Mouse (Mus musculus) limb, embryonic 10.5 days (tissue): ENCODE measurements around the gene Rcor2. TPM values are rescaled to one million over a fixed set of nuclear protein-coding genes. Genes with fewer than 3 reads are reported as not detected.
A peak's percentile ranks its signal among the peaks of the same experiment; 100 is the strongest.

Experiments
- DNase-seq: peaks from one replicate; pipeline ENCODE4 v3.0.0-alpha.2; 2017; ENCODE audit warnings: low spot score
- H3K27ac ChIP-seq: fragments of 300-500 bp; sonication (generic); 2 replicates; pipeline ENCODE4 v1.5.1; 2016; ENCODE audit warnings: mild to moderate bottlenecking
- H3K27me3 ChIP-seq: fragments of 300-500 bp; sonication (generic); 2 replicates; pipeline ENCODE4 v1.6.1; 2016; ENCODE audit warnings: low read depth, mild to moderate bottlenecking; ENCODE audit not compliant: poor library complexity, severe bottlenecking
- H3K36me3 ChIP-seq: fragments of 300-500 bp; sonication (generic); 2 replicates; pipeline ENCODE4 v1.6.1; 2016; ENCODE audit warnings: mild to moderate bottlenecking, moderate library complexity
- H3K4me1 ChIP-seq: fragments of 300-500 bp; sonication (generic); 2 replicates; pipeline ENCODE4 v1.6.1; 2016
- H3K4me3 ChIP-seq: fragments of 300-500 bp; sonication (generic); 2 replicates; pipeline ENCODE4 v1.5.1; 2016; ENCODE audit warnings: mild to moderate bottlenecking, moderate library complexity
- H3K9me3 ChIP-seq: fragments of 300-500 bp; sonication (generic); replicated peaks from 2 replicates; pipeline ENCODE4 v1.6.1; 2016; ENCODE audit warnings: mild to moderate bottlenecking
- WGBS: fragments of 180-500 bp; shearing (Covaris S2); methylation state at CpG from one replicate; pipeline ENCODE4 v1.1.7; 2016; 5-methylcytosine and 5-hydroxymethylcytosine counted together
- polyA plus RNA-seq: library from polyadenylated mRNA; unstranded; fragments of >200 nt; fragmentation: Nextera tagmentation; extraction: Ambion mirVana; gene quantifications from 2 replicates; pipeline ENCODE4 v1.2.1, GENCODE M21; 2016

Rcor2 gene
- polyA plus RNA-seq = 54.9 and 63.1 TPM in 2 replicates

DNA sequence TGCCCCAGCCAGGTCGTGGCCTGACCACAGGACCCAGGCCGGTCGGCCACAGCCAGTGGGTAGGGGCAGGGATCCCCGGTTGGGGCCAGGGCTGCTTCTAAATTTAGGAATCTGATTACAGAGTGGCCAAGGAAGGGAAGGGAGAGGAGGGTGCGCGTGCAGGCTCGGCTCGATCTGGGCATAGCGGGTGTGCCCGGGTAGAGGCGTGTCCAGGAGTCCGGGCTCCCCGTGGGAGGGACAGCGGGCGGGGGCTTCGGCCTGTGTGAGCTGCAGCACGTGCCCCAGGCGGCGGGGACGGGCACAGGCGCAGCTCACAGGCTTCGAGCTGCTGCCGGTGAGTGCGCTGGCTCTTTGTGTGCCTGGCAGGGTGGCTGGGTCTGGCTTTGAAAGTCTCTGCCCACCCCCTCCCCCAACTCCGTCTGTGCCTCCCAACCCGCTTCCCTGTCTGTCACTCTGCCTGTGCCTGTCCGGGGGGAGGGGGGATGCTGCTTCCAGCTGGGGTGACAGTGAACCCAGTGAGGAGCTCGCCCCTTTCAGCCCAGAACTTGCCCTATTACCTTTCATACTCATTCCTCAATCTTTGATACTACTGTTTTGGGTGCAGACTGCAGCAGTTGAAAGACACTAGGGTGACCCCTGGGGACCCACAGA lies at the start of gene Rcor2:
Gene Rcor2, plus strand, starts transcription at position 235 of the 651 bp plus-strand sequence.
- peaks cover 27% of the 10 kb centered on the region for H3K36me3 ChIP-seq
- DNase-seq = peak; percentile 86
- H3K4me3 ChIP-seq = peak within 1 kb of the TSS; percentile 76
- H3K27me3 ChIP-seq = no peaks in the 10 kb centered on the region
- under 1% methylated on average over 28 of the region's 28 CpGs for WGBS
- H3K9me3 ChIP-seq = no peaks in the 10 kb centered on the region
- peak within 1 kb of the TSS; percentile 99 for H3K27ac ChIP-seq
- peaks cover 62% of the 10 kb centered on the region for H3K4me1 ChIP-seq

DNA sequence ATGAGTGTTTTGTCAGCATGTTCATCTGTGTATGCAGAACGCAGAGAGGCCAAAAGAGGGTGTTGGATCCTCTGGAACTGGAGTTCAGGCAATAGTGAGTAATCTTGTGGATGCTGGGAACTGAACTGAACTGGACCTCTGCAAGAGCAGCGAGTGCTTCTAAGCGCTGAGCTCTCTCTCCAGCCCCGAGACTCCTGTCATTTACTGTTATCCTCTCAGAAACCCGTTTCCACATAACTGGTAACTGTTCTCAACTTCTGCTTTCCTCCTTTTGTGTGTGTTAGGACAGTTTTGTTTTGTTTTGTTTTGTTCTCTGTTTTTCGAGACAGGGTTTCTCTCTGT lies 49.2 kb upstream of the Rcor2 start:
- no peak for DNase-seq
- Histone ChIP-seq H3K27ac (peak overlapping the region; percentile 92; the same call in 1 of the 2 replicates), H3K9me3 (no peaks in the 10 kb centered on the region), H3K27me3 (no peaks in the 10 kb centered on the region), H3K36me3 (peaks cover 44% of the 10 kb centered on the region), H3K4me1 (peaks cover 26% of the 10 kb centered on the region), H3K4me3 (peak overlapping the region; percentile 93)
- 15% methylated on average over 6 of the region's 6 CpGs for WGBS

DNA sequence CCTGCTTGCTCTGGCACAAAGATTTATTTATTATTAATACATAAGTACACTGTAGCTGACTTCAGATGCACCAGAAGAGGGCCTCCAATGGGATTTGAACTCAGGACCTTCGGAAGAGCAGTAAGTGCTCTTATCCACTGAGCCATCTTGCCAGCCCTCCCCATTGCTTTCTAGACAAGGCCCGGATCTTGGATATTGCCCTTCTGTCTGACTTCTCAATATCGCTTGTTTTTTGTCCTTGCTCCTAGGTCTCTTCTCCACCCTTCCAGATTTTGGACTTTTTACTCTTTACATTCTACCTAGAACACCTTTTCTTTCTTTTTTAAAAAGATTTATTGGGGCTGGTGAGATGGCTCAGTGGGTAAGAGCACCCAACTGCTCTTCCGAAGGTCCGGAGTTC lies 48.4 kb upstream of the Rcor2 start:
- H3K36me3 ChIP-seq = peaks cover 35% of the 10 kb centered on the region
- H3K27ac ChIP-seq = no peak overlapping the region
- peaks cover 26% of the 10 kb centered on the region for H3K4me1 ChIP-seq
- DNase-seq = no peak
- 95% methylated on average over 5 of the region's 5 CpGs for WGBS
- H3K4me3 ChIP-seq = no peak overlapping the region
- no peaks in the 10 kb centered on the region for H3K27me3 ChIP-seq
- no peaks in the 10 kb centered on the region for H3K9me3 ChIP-seq

- no peak for DNase-seq
- 91% methylated on average over 6 of the region's 6 CpGs for WGBS
- no peaks in the 10 kb centered on the region for H3K9me3 ChIP-seq
- H3K4me1 ChIP-seq = peaks cover 9% of the 10 kb centered on the region
- peaks cover 30% of the 10 kb centered on the region for H3K36me3 ChIP-seq
- H3K4me3 ChIP-seq = no peak overlapping the region
- no peak overlapping the region for H3K27ac ChIP-seq
- H3K27me3 ChIP-seq = no peaks in the 10 kb centered on the region
Measured at GRCm38 (mm10) chr19:7222196-7222595, 44.9 kb upstream of the Rcor2 start.

DNA sequence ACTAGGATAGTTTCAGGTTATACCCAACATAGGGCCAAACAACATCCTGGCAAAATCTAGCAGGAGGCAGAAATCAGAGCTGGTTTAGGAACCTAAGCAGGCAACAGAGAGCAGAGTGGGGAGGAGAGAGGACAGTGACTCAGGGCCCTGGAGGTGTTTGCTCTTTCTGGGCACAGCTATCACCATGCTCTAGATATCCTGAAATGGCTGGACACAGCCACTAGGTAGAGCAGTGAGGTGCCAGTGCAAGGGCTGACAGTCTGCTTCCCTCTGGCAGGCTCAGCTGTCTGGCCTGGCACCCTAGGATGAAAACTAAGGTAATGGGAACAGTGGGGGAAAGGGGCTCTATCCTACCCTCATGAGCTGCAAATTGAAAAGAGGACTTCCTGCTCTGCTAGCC lies 43.6 kb upstream of the Rcor2 start:
- Histone ChIP-seq H3K36me3 (peaks cover 43% of the 10 kb centered on the region), H3K4me1 (peaks cover 2% of the 10 kb centered on the region; the same call in 1 of the 2 replicates), H3K27ac (no peak overlapping the region), H3K9me3 (no peaks in the 10 kb centered on the region), H3K4me3 (no peak overlapping the region), H3K27me3 (no peaks in the 10 kb centered on the region)
- no peak for DNase-seq

DNA sequence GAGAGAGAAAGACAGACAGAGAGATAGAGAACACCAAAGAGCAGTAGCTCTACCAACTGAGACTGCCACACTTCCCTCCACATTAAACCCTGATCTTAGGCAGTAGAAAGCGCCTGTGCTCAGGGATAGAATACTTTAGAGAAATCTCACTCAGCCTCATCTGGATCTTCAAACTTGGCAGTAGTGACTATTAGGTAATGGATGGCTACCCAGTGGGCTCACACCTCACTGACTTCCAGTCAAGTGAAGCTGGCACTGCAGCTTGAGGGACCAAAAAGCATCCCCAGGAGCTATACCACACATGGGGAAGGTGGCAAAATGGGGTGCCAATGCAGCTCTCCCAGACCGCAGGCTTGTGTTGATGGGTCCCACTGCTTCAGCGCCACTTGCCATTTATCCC lies 42.9 kb upstream of the Rcor2 start:
- Histone ChIP-seq H3K27ac (no peak overlapping the region), H3K36me3 (peaks cover 50% of the 10 kb centered on the region), H3K4me1 (no peaks in the 10 kb centered on the region), H3K9me3 (no peaks in the 10 kb centered on the region), H3K4me3 (no peak overlapping the region), H3K27me3 (no peaks in the 10 kb centered on the region)
- 86% methylated on average over 3 of the region's 3 CpGs for WGBS
- DNase-seq = no peak

GRCm38 (mm10) chr19:7225096-7225690 lies 41.9 kb upstream of the Rcor2 start:
- Histone ChIP-seq H3K27ac (no peak overlapping the region), H3K27me3 (no peaks in the 10 kb centered on the region), H3K4me1 (no peaks in the 10 kb centered on the region), H3K9me3 (no peaks in the 10 kb centered on the region), H3K36me3 (peaks cover 59% of the 10 kb centered on the region), H3K4me3 (no peak overlapping the region)
- 87% methylated on average over 9 of the region's 9 CpGs for WGBS
- no peak for DNase-seq

DNA sequence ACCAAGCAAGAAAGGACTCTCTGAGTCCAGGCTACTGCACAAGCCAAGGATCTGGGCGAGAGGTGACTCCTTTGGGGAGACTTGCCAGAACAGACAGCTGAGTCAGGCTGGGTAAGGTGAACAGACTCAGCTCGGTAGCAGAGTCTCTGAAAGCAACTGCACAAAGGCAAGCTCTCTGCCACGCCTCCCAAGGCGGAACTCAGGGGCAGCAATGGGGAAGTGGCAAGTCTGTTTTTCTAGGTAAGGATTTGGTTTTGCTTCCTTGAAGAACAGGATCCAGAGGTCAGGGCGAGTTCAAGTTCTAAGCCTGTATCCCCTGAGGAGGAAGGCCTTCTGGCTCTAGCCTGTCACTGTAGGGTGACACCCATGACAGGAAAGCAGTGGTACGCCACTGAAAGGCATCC lies 40.6 kb upstream of the Rcor2 start:
- no peak for DNase-seq
- WGBS = 84% methylated on average over 6 of the region's 6 CpGs

GRCm38 (mm10) chr19:7234537-7235221 lies 32.4 kb upstream of the Rcor2 start:
- WGBS = 68% methylated on average over 8 of the region's 8 CpGs
- peak; percentile 70 for DNase-seq

More for the DNA sequence above, 40.6 kb upstream of the Rcor2 start:
- no peaks in the 10 kb centered on the region for H3K27me3 ChIP-seq
- H3K4me3 ChIP-seq = no peak overlapping the region
- no peak overlapping the region for H3K27ac ChIP-seq
- H3K4me1 ChIP-seq = no peaks in the 10 kb centered on the region
- no peaks in the 10 kb centered on the region for H3K9me3 ChIP-seq
- H3K36me3 ChIP-seq = peaks cover 73% of the 10 kb centered on the region

DNA sequence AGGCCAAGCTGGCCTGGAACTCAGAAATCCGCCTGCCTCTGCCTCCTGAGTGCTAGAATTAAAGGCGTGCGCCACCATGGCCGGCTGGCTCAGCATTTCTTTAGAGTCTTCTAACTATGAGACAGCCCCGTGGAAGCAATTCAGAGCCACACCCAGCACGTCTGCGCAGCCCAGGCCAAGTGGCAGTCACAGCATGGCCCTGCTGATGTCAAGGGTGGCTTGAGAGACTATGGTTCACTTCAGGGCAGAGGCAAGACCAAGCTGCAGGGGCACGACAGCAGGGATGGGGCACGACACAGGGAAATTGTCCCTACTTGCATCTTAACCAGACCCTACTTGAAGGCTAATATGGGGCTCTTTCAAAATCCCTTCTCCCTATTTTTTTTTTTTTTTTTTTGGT lies 31.7 kb upstream of the Rcor2 start:
- Histone ChIP-seq H3K27ac (no peak overlapping the region), H3K36me3 (peaks cover 83% of the 10 kb centered on the region), H3K4me1 (peaks cover 32% of the 10 kb centered on the region), H3K4me3 (no peak overlapping the region), H3K27me3 (no peaks in the 10 kb centered on the region), H3K9me3 (no peaks in the 10 kb centered on the region)
- 92% methylated on average over 9 of the region's 9 CpGs for WGBS
- DNase-seq = no peak

More at GRCm38 (mm10) chr19:7234537-7235221, 32.4 kb upstream of the Rcor2 start:
- no peak overlapping the region for H3K27ac ChIP-seq
- H3K36me3 ChIP-seq = peaks cover 91% of the 10 kb centered on the region
- no peaks in the 10 kb centered on the region for H3K9me3 ChIP-seq
- H3K27me3 ChIP-seq = no peaks in the 10 kb centered on the region
- H3K4me3 ChIP-seq = no peak overlapping the region
- peaks cover 24% of the 10 kb centered on the region for H3K4me1 ChIP-seq

DNA sequence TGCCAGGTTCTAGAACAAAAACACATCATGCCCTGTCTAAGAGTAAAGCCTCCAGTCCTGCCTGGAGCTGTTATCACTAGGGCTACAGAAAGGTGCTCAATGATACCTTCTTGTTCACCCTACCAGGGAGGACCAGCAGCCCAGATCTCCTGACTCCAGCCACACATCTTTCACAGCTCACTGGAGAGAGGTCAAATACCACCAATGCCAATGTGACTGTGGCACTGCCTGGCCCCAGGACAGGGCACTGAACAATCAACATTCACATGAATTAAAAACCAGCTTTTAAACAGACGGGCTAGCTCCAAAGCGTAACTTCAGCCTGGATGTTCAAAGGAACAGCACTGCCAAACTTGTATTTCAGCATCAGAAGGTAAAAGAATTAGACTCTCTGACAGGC lies 31.1 kb upstream of the Rcor2 start:
- no peaks in the 10 kb centered on the region for H3K9me3 ChIP-seq
- H3K36me3 ChIP-seq = peaks cover 78% of the 10 kb centered on the region
- no peak for DNase-seq
- no peak overlapping the region for H3K27ac ChIP-seq
- 97% methylated on average over 2 of the region's 2 CpGs for WGBS
- no peak overlapping the region for H3K4me3 ChIP-seq
- no peaks in the 10 kb centered on the region for H3K27me3 ChIP-seq
- peaks cover 32% of the 10 kb centered on the region for H3K4me1 ChIP-seq

- 93% methylated on average over 4 of the region's 4 CpGs for WGBS
Measured at GRCm38 (mm10) chr19:7236742-7237141, 30.4 kb upstream of the Rcor2 start.

DNA sequence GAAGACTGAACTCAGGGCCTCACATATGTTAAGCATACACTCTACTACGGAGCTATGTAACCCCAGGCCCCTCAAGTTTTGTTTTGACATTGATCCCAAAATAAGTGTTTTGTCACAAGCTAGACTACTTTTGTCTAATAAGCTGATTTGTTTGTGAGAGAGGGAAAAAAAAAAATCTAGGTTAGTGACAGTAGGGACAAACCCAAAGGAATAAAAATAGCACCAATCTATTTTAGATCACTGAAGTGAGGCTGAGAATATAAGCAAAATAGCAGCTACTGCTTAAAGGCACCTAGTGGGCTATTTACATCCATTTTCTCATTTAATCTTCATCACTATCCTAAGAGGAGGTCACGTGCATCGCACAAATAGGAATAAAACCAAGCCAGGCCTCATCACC lies 27.6 kb upstream of the Rcor2 start:
- H3K27ac ChIP-seq = no peak overlapping the region
- H3K4me1 ChIP-seq = peaks cover 39% of the 10 kb centered on the region
- peaks cover 42% of the 10 kb centered on the region for H3K36me3 ChIP-seq
- H3K27me3 ChIP-seq = no peaks in the 10 kb centered on the region
- no peak for DNase-seq
- peak overlapping the region; percentile 87 for H3K4me3 ChIP-seq
- 92% methylated on average over 3 of the region's 3 CpGs for WGBS
- no peaks in the 10 kb centered on the region for H3K9me3 ChIP-seq

More at GRCm38 (mm10) chr19:7236742-7237141, 30.4 kb upstream of the Rcor2 start:
- Histone ChIP-seq H3K27me3 (no peaks in the 10 kb centered on the region), H3K4me1 (peaks cover 38% of the 10 kb centered on the region), H3K4me3 (no peak overlapping the region), H3K9me3 (no peaks in the 10 kb centered on the region), H3K36me3 (peaks cover 71% of the 10 kb centered on the region), H3K27ac (no peak overlapping the region)
- no peak for DNase-seq
